In the genomic region with DNA sequence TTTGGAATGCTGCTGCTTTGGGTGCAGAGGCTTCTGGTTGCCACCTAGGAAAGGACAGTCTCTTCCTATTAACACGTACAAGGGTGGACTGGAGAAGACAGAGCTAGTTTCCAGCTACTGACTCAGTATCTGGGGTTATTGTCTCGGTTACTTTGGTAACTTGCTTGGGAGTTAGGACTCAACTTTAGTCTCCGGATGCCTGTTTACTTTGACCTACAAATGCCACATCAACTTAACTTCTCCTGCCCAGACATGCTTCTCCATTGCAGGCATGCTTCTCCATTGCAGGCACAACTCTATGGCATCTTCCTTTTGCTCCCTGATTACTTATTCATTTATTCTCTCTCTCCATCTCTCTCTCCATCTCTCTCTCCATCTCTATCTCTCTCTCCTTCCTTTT, we compare ENCODE assay signal across 32 mouse cellular contexts.
"Had no signal": no experiment of that assay in that cellular context is flagged by ENCODE, and none has a peak within 500 bp of the region (broad histone marks: within the 10 kb centered on the region; RNA-seq: fewer than 3 reads in every experiment).

No protein-coding gene starts in this region.

- H3K4me2 ChIP-seq: limb, embryonic 12.5 days; limb, embryonic 13.5 days; limb, embryonic 15.5 days; liver, embryonic 11.5 days; liver, embryonic 12.5 days; liver, embryonic 13.5 days; liver, embryonic 15.5 days; lung, embryonic 14.5 days; lung, embryonic 15.5 days; midbrain, embryonic 11.5 days; midbrain, embryonic 12.5 days; midbrain, embryonic 13.5 days; midbrain, embryonic 15.5 days had no signal

- ATAC-seq: liver, embryonic 12.5 days; liver, postnatal 0 days; lung, postnatal 0 days; midbrain, embryonic 13.5 days; midbrain, embryonic 15.5 days; midbrain, embryonic 16.5 days had no signal

- DNase-seq: left cerebral cortex, postnatal 4 days; liver; liver, embryonic 13.5 days; liver, postnatal 0 days; lung, adult 18-20 months; lung, adult 2 months; lung, embryonic 14.5 days; lung, postnatal 10 days; lung, postnatal 14 days; lung, postnatal 36 days; lung, postnatal 4 days; midbrain, embryonic 14.5 days had no signal

- H3K9ac ChIP-seq: limb, embryonic 12.5 days; limb, embryonic 13.5 days; limb, embryonic 15.5 days; liver, embryonic 12.5 days; liver, embryonic 13.5 days; liver, embryonic 14.5 days; liver, embryonic 15.5 days; liver, postnatal 0 days; lung, embryonic 14.5 days; lung, embryonic 15.5 days; midbrain, embryonic 12.5 days; midbrain, embryonic 13.5 days; midbrain, embryonic 15.5 days had no signal

- H3K27me3 ChIP-seq: limb, embryonic 13.5 days; limb, embryonic 15.5 days; liver, embryonic 12.5 days; liver, embryonic 13.5 days; liver, embryonic 15.5 days; lung, embryonic 15.5 days; midbrain, embryonic 12.5 days; midbrain, embryonic 13.5 days; midbrain, embryonic 15.5 days had no signal

- H3K27ac ChIP-seq: left cerebral cortex, adult 2 months; limb, embryonic 10.5 days; limb, embryonic 12.5 days; limb, embryonic 13.5 days; limb, embryonic 15.5 days; liver, embryonic 12.5 days; liver, embryonic 13.5 days; liver, embryonic 14.5 days; liver, embryonic 15.5 days; lung, embryonic 15.5 days; macrophage; midbrain, embryonic 10.5 days; midbrain, embryonic 12.5 days; midbrain, embryonic 13.5 days; midbrain, embryonic 15.5 days had no signal

- H3K9me3 ChIP-seq: limb, embryonic 10.5 days; limb, embryonic 12.5 days; limb, embryonic 13.5 days; limb, embryonic 15.5 days; liver, embryonic 12.5 days; liver, embryonic 13.5 days; liver, embryonic 15.5 days; lung, embryonic 15.5 days; megakaryocyte, embryonic 14.5 days; midbrain, embryonic 10.5 days; midbrain, embryonic 12.5 days; midbrain, embryonic 13.5 days; midbrain, embryonic 15.5 days had no signal

- H3K4me1 ChIP-seq: liver, embryonic 15.5 days had no signal

- H3K4me3 ChIP-seq: left cerebral cortex, adult 2 months; limb, embryonic 10.5 days; limb, embryonic 12.5 days; limb, embryonic 13.5 days; limb, embryonic 15.5 days; liver, embryonic 12.5 days; liver, embryonic 13.5 days; liver, embryonic 15.5 days; lung, embryonic 15.5 days; megakaryocyte, embryonic 14.5 days; midbrain, embryonic 10.5 days; midbrain, embryonic 12.5 days; midbrain, embryonic 13.5 days; midbrain, embryonic 15.5 days; myocyte had no signal

- H3K36me3 ChIP-seq: limb, embryonic 10.5 days; limb, embryonic 12.5 days; limb, embryonic 13.5 days; limb, embryonic 15.5 days; liver, embryonic 12.5 days; liver, embryonic 13.5 days; liver, embryonic 15.5 days; lung, embryonic 15.5 days; midbrain, embryonic 10.5 days; midbrain, embryonic 12.5 days; midbrain, embryonic 13.5 days; midbrain, embryonic 15.5 days had no signal
